Mouse (Mus musculus): ENCODE measurements at regions not wholly inside any gene's neighbourhood (a gene's known extent, or its start where the extent isn't known, plus 50 kb on each side); places are given as distances from the start of the nearest gene placed in this dataset.

- Histone ChIP-seq H3K4me2 (no peak overlapping the region), H3K4me3 (replicated peaks) (no peak overlapping the region), H3K4me1 (replicated peaks) (peaks cover 48% of the 10 kb centered on the region), H3K9me3 (replicated peaks) (no peaks in the 10 kb centered on the region), H3K36me3 (no peaks in the 10 kb centered on the region), H3K27ac (no peak overlapping the region; the same call in 1 of the 2 replicates), H3K9ac (no peak overlapping the region), H3K27me3 (peaks cover 41% of the 10 kb centered on the region)
- DNase-seq (no peak), ATAC-seq (ENCODE audit: low read depth) (no peak)
- 71% methylated on average over 11 of the region's 11 CpGs for WGBS (ENCODE audit: insufficient replicate concordance)
These were observed 86.6 kb downstream of the Irs2 start for GRCm38 (mm10) chr8:10921439-10922191.

- Histone ChIP-seq H3K9ac (no peak overlapping the region), H3K27ac (no peak overlapping the region), H3K4me2 (no peak overlapping the region), H3K36me3 (no peaks in the 10 kb centered on the region), H3K9me3 (replicated peaks) (no peaks in the 10 kb centered on the region), H3K27me3 (peaks cover 29% of the 10 kb centered on the region), H3K4me1 (replicated peaks) (peaks cover 28% of the 10 kb centered on the region), H3K4me3 (replicated peaks) (no peak overlapping the region)
- DNase-seq (no peak), ATAC-seq (ENCODE audit: low read depth) (no peak)
- 69% methylated on average over 5 of the region's 5 CpGs for WGBS (ENCODE audit: insufficient replicate concordance)
These were observed 88.6 kb downstream of the Irs2 start for GRCm38 (mm10) chr8:10919620-10920019.

- 68% methylated on average over 5 of the region's 5 CpGs for WGBS (ENCODE audit: insufficient replicate concordance)
- no peak overlapping the region for H3K27ac ChIP-seq
- no peak for ATAC-seq (ENCODE audit: low read depth)
- H3K27me3 ChIP-seq, result peaks cover 32% of the 10 kb centered on the region; the same call in 1 of the 2 replicates
- no peaks in the 10 kb centered on the region for H3K9me3 ChIP-seq (replicated peaks)
- no peaks in the 10 kb centered on the region for H3K36me3 ChIP-seq
- no peak overlapping the region for H3K4me2 ChIP-seq
- no peak for DNase-seq
- no peak overlapping the region for H3K9ac ChIP-seq
- H3K4me1 ChIP-seq (replicated peaks), result peaks cover 20% of the 10 kb centered on the region
- no peak overlapping the region for H3K4me3 ChIP-seq (replicated peaks)
These were observed 89.7 kb downstream of the Irs2 start for GRCm38 (mm10) chr8:10918403-10919035.

- DNase-seq, result no peak
- H3K27me3 ChIP-seq, result peaks cover 42% of the 10 kb centered on the region
- H3K27ac ChIP-seq, result no peak overlapping the region
- no peaks in the 10 kb centered on the region for H3K36me3 ChIP-seq
- no peak overlapping the region for H3K4me2 ChIP-seq
- H3K9ac ChIP-seq, result no peak overlapping the region
- H3K9me3 ChIP-seq (replicated peaks), result no peaks in the 10 kb centered on the region
- ATAC-seq (ENCODE audit: low read depth), result no peak
- no peak overlapping the region for H3K4me3 ChIP-seq (replicated peaks)
- WGBS (ENCODE audit: insufficient replicate concordance), result 62% methylated on average over 8 of the region's 8 CpGs
- H3K4me1 ChIP-seq (replicated peaks), result peaks cover 19% of the 10 kb centered on the region
These were observed 93.6 kb downstream of the Irs2 start for GRCm38 (mm10) chr8:10914616-10915015.

- H3K4me3 ChIP-seq (replicated peaks), result no peak overlapping the region
- H3K27ac ChIP-seq, result no peak overlapping the region
- H3K4me1 ChIP-seq (replicated peaks), result peaks cover 21% of the 10 kb centered on the region
- H3K9me3 ChIP-seq (replicated peaks), result no peaks in the 10 kb centered on the region
- no peak overlapping the region for H3K9ac ChIP-seq
- WGBS (ENCODE audit: insufficient replicate concordance), result 48% methylated on average over 2 of the region's 2 CpGs
- no peaks in the 10 kb centered on the region for H3K36me3 ChIP-seq
- H3K4me2 ChIP-seq, result no peak overlapping the region
- peaks cover 35% of the 10 kb centered on the region for H3K27me3 ChIP-seq
- ATAC-seq (ENCODE audit: low read depth), result no peak
- no peak for DNase-seq
These were observed 95.8 kb downstream of the Irs2 start for GRCm38 (mm10) chr8:10912436-10912835.

GRCm38 (mm10) chr8:10911371-10911770 lies 96.9 kb downstream of the Irs2 start:
- Histone ChIP-seq H3K36me3 (no peaks in the 10 kb centered on the region), H3K9ac (no peak overlapping the region), H3K4me3 (replicated peaks) (no peak overlapping the region), H3K4me1 (replicated peaks) (peaks cover 21% of the 10 kb centered on the region), H3K9me3 (replicated peaks) (no peaks in the 10 kb centered on the region), H3K27me3 (peaks cover 35% of the 10 kb centered on the region), H3K27ac (no peak overlapping the region; the same call in 1 of the 2 replicates), H3K4me2 (no peak overlapping the region)
- 49% methylated on average over 4 of the region's 4 CpGs for WGBS (ENCODE audit: insufficient replicate concordance)
- DNase-seq (no peak), ATAC-seq (ENCODE audit: low read depth) (no peak)

- H3K27ac ChIP-seq, result no peak overlapping the region
- ATAC-seq (ENCODE audit: low read depth), result no peak
- peaks cover 21% of the 10 kb centered on the region for H3K4me1 ChIP-seq (replicated peaks)
- H3K9me3 ChIP-seq (replicated peaks), result no peaks in the 10 kb centered on the region
- H3K27me3 ChIP-seq, result peaks cover 34% of the 10 kb centered on the region
- no peak overlapping the region for H3K9ac ChIP-seq
- WGBS (ENCODE audit: insufficient replicate concordance), result 31% methylated on average over 6 of the region's 6 CpGs
- H3K4me3 ChIP-seq (replicated peaks), result no peak overlapping the region
- no peak for DNase-seq
- H3K36me3 ChIP-seq, result no peaks in the 10 kb centered on the region
- no peak overlapping the region for H3K4me2 ChIP-seq
These were observed 97.3 kb downstream of the Irs2 start for GRCm38 (mm10) chr8:10910954-10911353.

- DNase-seq, result no peak
- no peak for ATAC-seq (ENCODE audit: low read depth)
These were observed 97.9 kb downstream of the Irs2 start for GRCm38 (mm10) chr8:10910244-10910872.

GRCm38 (mm10) chr8:10909155-10909554 lies 99.1 kb downstream of the Irs2 start:
- ATAC-seq (ENCODE audit: low read depth) (no peak), DNase-seq (no peak)
- WGBS (ENCODE audit: insufficient replicate concordance), result 62% methylated on average over 6 of the region's 6 CpGs
- no peaks in the 10 kb centered on the region for H3K9me3 ChIP-seq (replicated peaks)
- peaks cover 35% of the 10 kb centered on the region for H3K27me3 ChIP-seq
- no peak overlapping the region for H3K9ac ChIP-seq
- H3K36me3 ChIP-seq, result no peaks in the 10 kb centered on the region
- no peak overlapping the region for H3K4me3 ChIP-seq (replicated peaks)
- no peak overlapping the region for H3K27ac ChIP-seq
- H3K4me1 ChIP-seq (replicated peaks), result peaks cover 21% of the 10 kb centered on the region
- no peak overlapping the region for H3K4me2 ChIP-seq

More at GRCm38 (mm10) chr8:10910244-10910872, 97.9 kb downstream of the Irs2 start:
- WGBS (ENCODE audit: insufficient replicate concordance), result 14% methylated on average over 6 of the region's 6 CpGs
- no peak overlapping the region for H3K4me2 ChIP-seq
- H3K9me3 ChIP-seq (replicated peaks), result no peaks in the 10 kb centered on the region
- H3K27me3 ChIP-seq, result peaks cover 33% of the 10 kb centered on the region
- H3K4me3 ChIP-seq (replicated peaks), result no peak overlapping the region
- H3K9ac ChIP-seq, result no peak overlapping the region
- H3K4me1 ChIP-seq (replicated peaks), result peaks cover 21% of the 10 kb centered on the region
- no peaks in the 10 kb centered on the region for H3K36me3 ChIP-seq
- H3K27ac ChIP-seq, result no peak overlapping the region

- Histone ChIP-seq H3K9me3 (replicated peaks) (no peaks in the 10 kb centered on the region), H3K36me3 (no peaks in the 10 kb centered on the region), H3K4me1 (replicated peaks) (peaks cover 22% of the 10 kb centered on the region), H3K4me3 (replicated peaks) (no peak overlapping the region), H3K4me2 (no peak overlapping the region), H3K27me3 (peaks cover 19% of the 10 kb centered on the region; the same call in 1 of the 2 replicates), H3K27ac (no peak overlapping the region), H3K9ac (no peak overlapping the region)
- DNase-seq, result no peak
- 59% methylated on average over 6 of the region's 6 CpGs for WGBS (ENCODE audit: insufficient replicate concordance)
- ATAC-seq (ENCODE audit: low read depth), result no peak
These were observed 101.9 kb downstream of the Irs2 start for GRCm38 (mm10) chr8:10906353-10906752.

GRCm38 (mm10) chr8:10905761-10906160 lies 102.5 kb downstream of the Irs2 start:
- Histone ChIP-seq H3K27ac (no peak overlapping the region), H3K4me1 (replicated peaks) (peaks cover 22% of the 10 kb centered on the region), H3K27me3 (peaks cover 19% of the 10 kb centered on the region; the same call in 1 of the 2 replicates), H3K9ac (no peak overlapping the region), H3K9me3 (replicated peaks) (no peaks in the 10 kb centered on the region), H3K4me2 (no peak overlapping the region), H3K4me3 (replicated peaks) (no peak overlapping the region), H3K36me3 (no peaks in the 10 kb centered on the region)
- DNase-seq (no peak), ATAC-seq (ENCODE audit: low read depth) (no peak)
- WGBS (ENCODE audit: insufficient replicate concordance), result 73% methylated on average over 5 of the region's 5 CpGs

Data from liver, embryonic 13.5 days (tissue).